Mouse (Mus musculus) liver, adult 2 months (tissue): Measurements from ENCODE around the gene 2510002D24Rik. TPM values are rescaled to one million over a fixed set of nuclear protein-coding genes. Genes with fewer than 3 reads are reported as not detected.
"Not testable (repeated sequence)": the region's sequence is repeated elsewhere in the genome, so short reads cannot be mapped to it uniquely, and the experiment has no call there.

Experiments
- DNase-seq: peaks from one replicate; pipeline ENCODE4 v3.0.0-alpha.2; 2011; ENCODE audit warnings: low read depth, low spot score; ENCODE audit errors: extremely low read depth
- H3K27ac ChIP-seq: fragments of 200-500 bp; replicated peaks from 2 replicates; pipeline ENCODE4 v1.5.1; 2012; ENCODE audit warnings: low read depth, mild to moderate bottlenecking, control low read depth, inconsistent platforms, low read length; ENCODE audit not compliant: insufficient read depth
- H3K27me3 ChIP-seq: fragments of 200-500 bp; 2 replicates; pipeline ENCODE4 v1.6.1; 2012; ENCODE audit warnings: mild to moderate bottlenecking, moderate library complexity, low read length, inconsistent platforms; ENCODE audit not compliant: control insufficient read depth, insufficient read depth
- H3K36me3 ChIP-seq: fragments of 200-500 bp; 2 replicates; pipeline ENCODE4 v1.6.1; 2012; ENCODE audit warnings: low read length, inconsistent platforms; ENCODE audit not compliant: control insufficient read depth, insufficient read depth
- H3K4me1 ChIP-seq: fragments of 200-500 bp; 2 replicates; pipeline ENCODE4 v1.6.1; 2011; ENCODE audit warnings: low read length; ENCODE audit not compliant: control insufficient read depth, insufficient read depth
- H3K4me3 ChIP-seq: fragments of 200-500 bp; 2 replicates; pipeline ENCODE4 v1.5.1; 2011; ENCODE audit warnings: low read depth, mild to moderate bottlenecking, control low read depth, low read length, moderate library complexity; ENCODE audit not compliant: insufficient read depth
- H3K79me2 ChIP-seq: fragments of 200-500 bp; 2 replicates; pipeline ENCODE4 v1.6.1; 2012; ENCODE audit warnings: inconsistent platforms, mild to moderate bottlenecking, low read length, moderate library complexity; ENCODE audit not compliant: control insufficient read depth, insufficient read depth
- H3K9ac ChIP-seq: fragments of 200-500 bp; 2 replicates; pipeline ENCODE4 v1.6.1; 2012; ENCODE audit warnings: low read depth, mild to moderate bottlenecking, control low read depth, inconsistent platforms, low read length
- CTCF ChIP-seq: fragments of 200-500 bp; IDR thresholded peaks from 2 replicates; pipeline ENCODE4 v1.5.1; 2011; ENCODE audit warnings: low read depth, low read length, control low read depth
- POLR2A ChIP-seq: fragments of 200-500 bp; IDR thresholded peaks from 2 replicates; pipeline ENCODE4 v1.6.1; 2011; ENCODE audit warnings: low read length, control low read depth; ENCODE audit not compliant: insufficient read depth; ENCODE audit errors: extremely low read depth
- WGBS: fragments of 180-500 bp; shearing (Covaris S2); methylation state at CpG from one replicate; pipeline ENCODE4 v1.1.7; 2018; 5-methylcytosine and 5-hydroxymethylcytosine counted together
- polyA plus RNA-seq: library from polyadenylated mRNA; depleted of rRNA; stranded (reverse); fragments of >200 nt; gene quantifications from 2 replicates; pipeline ENCODE4 v1.2.3, GENCODE M21; 2012
- total RNA-seq: library from RNA; depleted of rRNA; stranded (reverse); fragments of >200 nt; gene quantifications from 2 replicates; pipeline ENCODE4 v1.2.3, GENCODE M21; 2014

The 2510002D24Rik gene
- total and polyA plus RNA-seq, 2 experiments: 14.3 to 57.9 TPM

DNA sequence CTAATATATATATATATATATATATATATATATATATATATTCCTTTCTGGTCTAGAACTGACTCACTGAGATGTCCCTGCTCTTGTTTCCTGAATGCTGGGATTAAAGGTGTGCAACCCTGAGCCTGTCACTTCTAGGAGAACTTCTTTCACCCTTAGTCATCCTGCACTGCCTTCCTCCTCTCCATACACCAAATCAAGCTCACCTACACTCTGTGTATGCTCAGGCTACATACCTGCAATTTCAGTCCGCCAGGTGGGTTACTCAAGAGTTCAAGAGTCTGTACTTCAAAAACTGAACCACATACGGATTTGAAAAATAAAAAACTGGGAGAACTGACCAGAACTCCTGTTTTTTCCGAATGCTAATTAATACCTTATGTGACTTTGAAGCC, 308 bp upstream of the 2510002D24Rik start:
- TF ChIP-seq POLR2A: no peak
- no peak for TF ChIP-seq CTCF
- peaks cover 26% of the 10 kb centered on the region for H3K36me3 ChIP-seq
- no peak overlapping the region for H3K9ac ChIP-seq
- no peak overlapping the region for H3K27ac ChIP-seq
- H3K27me3 ChIP-seq: no peaks in the 10 kb centered on the region
- peaks cover 4% of the 10 kb centered on the region for H3K4me1 ChIP-seq
- H3K79me2 ChIP-seq: peaks cover 7% of the 10 kb centered on the region; the same call in 1 of the 2 replicates
- WGBS: 17% methylated on average over 3 of the region's 3 CpGs
- no peak for DNase-seq
- peak overlapping the region; percentile 80; the same call in 1 of the 2 replicates for H3K4me3 ChIP-seq

DNA sequence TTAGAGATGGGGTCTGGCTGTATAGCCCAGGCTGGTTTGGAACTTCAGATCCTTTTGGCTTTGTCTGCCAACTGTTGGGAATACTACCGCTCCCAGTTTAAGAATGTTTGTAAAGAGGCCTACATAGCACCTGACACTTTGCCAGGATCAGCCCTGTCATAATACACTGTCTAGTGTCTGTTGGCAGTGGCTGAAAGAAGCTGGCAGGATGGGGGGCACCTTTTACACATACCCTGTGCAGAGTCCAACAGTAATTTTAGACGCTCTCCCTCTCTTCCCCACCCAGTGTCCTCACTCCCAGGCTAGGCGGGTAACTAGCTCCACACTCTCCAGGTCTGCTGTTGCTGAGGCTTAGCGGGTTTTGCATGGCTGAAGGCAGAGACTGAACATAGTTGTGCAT, 2.0 kb downstream of the 2510002D24Rik start:
- no peak for DNase-seq
- no peak for TF ChIP-seq POLR2A
- no peak for TF ChIP-seq CTCF
- Histone ChIP-seq H3K27me3 (no peaks in the 10 kb centered on the region), H3K9ac (no peak overlapping the region), H3K4me3 (no peak overlapping the region), H3K36me3 (peaks cover 9% of the 10 kb centered on the region), H3K4me1 (peaks cover 4% of the 10 kb centered on the region), H3K79me2 (peaks cover 7% of the 10 kb centered on the region; the same call in 1 of the 2 replicates), H3K27ac (no peak overlapping the region)
- WGBS: 85% methylated on average over 4 of the region's 4 CpGs

GRCm38 (mm10) chr16:18846301-18846820, 10.0 kb downstream of the 2510002D24Rik start:
- WGBS: 19% methylated on average over 15 of the region's 15 CpGs
- Histone ChIP-seq H3K27me3 (no peaks in the 10 kb centered on the region), H3K9ac (no peak overlapping the region), H3K36me3 (no peaks in the 10 kb centered on the region), H3K4me3 (no peak overlapping the region), H3K79me2 (no peaks in the 10 kb centered on the region), H3K27ac (no peak overlapping the region; the same call in 1 of the 2 replicates), H3K4me1 (peaks cover 3% of the 10 kb centered on the region; the same call in 1 of the 2 replicates)
- DNase-seq: peak; percentile 90
- TF ChIP-seq POLR2A: no peak

GRCm38 (mm10) chr16:18849521-18850190, 13.3 kb downstream of the 2510002D24Rik start:
- not testable (repeated sequence) for DNase-seq, H3K27ac ChIP-seq, H3K4me1 ChIP-seq, H3K79me2 ChIP-seq, H3K4me3 ChIP-seq, H3K27me3 ChIP-seq, H3K36me3 ChIP-seq, H3K9ac ChIP-seq
- WGBS: 86% methylated on average over 17 of the region's 17 CpGs

- TF ChIP-seq POLR2A (no peak), CTCF (no peak)
- Histone ChIP-seq H3K4me3 (no peak overlapping the region), H3K36me3 (no peaks in the 10 kb centered on the region), H3K27me3 (no peaks in the 10 kb centered on the region), H3K4me1 (0 out of 2 replicates have a peak, but pooled peaks cover 3% of the 10 kb centered on the region), H3K79me2 (no peaks in the 10 kb centered on the region), H3K9ac (no peak overlapping the region), H3K27ac (no peak overlapping the region)
- DNase-seq: peak; percentile 86
Observed at GRCm38 (mm10) chr16:18858551-18858950, 22.2 kb downstream of the 2510002D24Rik start.

- Histone ChIP-seq H3K27ac (no peak overlapping the region), H3K9ac (no peak overlapping the region), H3K27me3 (no peaks in the 10 kb centered on the region), H3K36me3 (no peaks in the 10 kb centered on the region), H3K4me3 (no peak overlapping the region), H3K4me1 (0 out of 2 replicates have a peak, but pooled peaks cover 3% of the 10 kb centered on the region), H3K79me2 (no peaks in the 10 kb centered on the region)
- TF ChIP-seq POLR2A: no peak
- no peak for TF ChIP-seq CTCF
- peak; percentile 89 for DNase-seq
- 59% methylated on average over 1 of the region's 1 CpGs for WGBS
Observed at GRCm38 (mm10) chr16:18860186-18860585, 23.8 kb downstream of the 2510002D24Rik start.

- H3K79me2 ChIP-seq, H3K4me3 ChIP-seq, DNase-seq, H3K27ac ChIP-seq, H3K27me3 ChIP-seq, H3K9ac ChIP-seq, H3K4me1 ChIP-seq: not testable (repeated sequence)
- peaks cover 19% of the 10 kb centered on the region for H3K36me3 ChIP-seq
- WGBS: 92% methylated on average over 1 of the region's 1 CpGs
Observed at GRCm38 (mm10) chr16:18870495-18870894, 34.1 kb downstream of the 2510002D24Rik start.
